Mouse (Mus musculus) stomach, postnatal 0 days (tissue): ENCODE data around the gene Mc3r.

ENCODE experiments used
- CTCF ChIP-seq: IDR thresholded peaks from 2 replicates; pipeline ENCODE4 v1.5.1; 2016; ENCODE audit warnings: antibody characterized with exemption, low read depth, mild to moderate bottlenecking, moderate library complexity
- EP300 ChIP-seq: optimal IDR thresholded peaks from 2 replicates; pipeline ENCODE3; 2016; ENCODE audit warnings: antibody characterized with exemption

DNA sequence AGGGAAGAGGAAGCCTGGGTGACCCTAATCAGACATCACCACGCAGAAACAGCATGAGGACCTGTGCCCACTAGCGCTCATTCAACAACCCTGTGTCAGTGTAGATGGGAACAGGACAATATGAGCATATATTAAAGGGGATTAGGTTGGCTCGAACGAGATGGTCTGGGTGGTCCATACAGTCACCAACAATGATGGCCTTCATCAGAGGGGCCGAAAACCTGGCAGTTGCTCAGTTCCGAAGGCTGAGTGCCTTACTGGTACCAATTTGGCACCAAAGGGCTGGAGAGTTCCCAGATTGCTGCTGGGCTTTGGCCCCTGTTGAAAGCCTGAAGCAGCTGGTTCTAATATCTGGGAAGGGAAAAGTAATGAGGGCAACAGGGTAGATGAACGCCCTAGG lies 25.4 kb upstream of the Mc3r start:
- TF ChIP-seq CTCF (no peak), EP300 (no peak)
